Mouse (Mus musculus) left cerebral cortex, postnatal 36 days (tissue): ENCODE results near the gene Prrc2c. TPM values are rescaled to one million over a fixed set of nuclear protein-coding genes. Genes with fewer than 3 reads are reported as not detected.
"Not testable (repeated sequence)": the region's sequence is repeated elsewhere in the genome, so short reads cannot be mapped to it uniquely, and the experiment has no call there.

Experiments used
- DNase-seq, 2 experiments: peaks; one replicate each; pipeline ENCODE4 v3.0.0; 2021 to 2022; ENCODE audit warnings: low spot score in 2 of 2, mixed read lengths in 1 of 2
- intact Hi-C: fragments of 180-260 bp; cut with DNase I; formaldehyde crosslinking; loops from one replicate; pipeline ENCODE4 v1.15.1; 2025
- total RNA-seq, 2 experiments: library from RNA; stranded (reverse); gene quantifications; 2 replicates each; pipeline ENCODE4 v1.2.3; 2021

Prrc2c gene
- total RNA-seq, 2 experiments from 2014 or later: 174 to 236 TPM

- intact Hi-C loops: no loop called here
- DNase-seq: no peak
Observed at GRCm38 (mm10) chr1:162700389-162701066, 39.8 kb downstream of the Prrc2c start.

DNA sequence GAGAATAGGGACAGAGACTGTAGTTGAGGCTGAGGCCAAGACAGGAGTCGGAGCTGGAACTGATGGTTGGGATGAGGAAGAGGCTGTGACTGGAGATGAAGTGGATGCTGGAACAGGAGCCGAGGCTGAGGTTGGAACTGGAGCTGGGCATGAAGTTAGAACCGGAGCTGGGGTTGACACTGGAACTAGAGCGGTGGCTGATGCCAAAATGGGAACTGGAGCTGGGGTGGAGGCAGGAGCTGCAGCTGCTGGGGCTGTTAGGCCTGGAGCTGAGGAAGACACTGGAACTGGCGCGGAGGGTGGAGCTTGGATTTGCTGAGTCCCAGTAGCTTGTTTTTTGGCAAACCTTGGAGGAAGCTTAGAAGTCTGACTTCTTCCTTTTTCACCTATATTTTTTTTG, 42.5 kb downstream of the Prrc2c start:
- no peak for DNase-seq
- intact Hi-C loops: no loop called here

DNA sequence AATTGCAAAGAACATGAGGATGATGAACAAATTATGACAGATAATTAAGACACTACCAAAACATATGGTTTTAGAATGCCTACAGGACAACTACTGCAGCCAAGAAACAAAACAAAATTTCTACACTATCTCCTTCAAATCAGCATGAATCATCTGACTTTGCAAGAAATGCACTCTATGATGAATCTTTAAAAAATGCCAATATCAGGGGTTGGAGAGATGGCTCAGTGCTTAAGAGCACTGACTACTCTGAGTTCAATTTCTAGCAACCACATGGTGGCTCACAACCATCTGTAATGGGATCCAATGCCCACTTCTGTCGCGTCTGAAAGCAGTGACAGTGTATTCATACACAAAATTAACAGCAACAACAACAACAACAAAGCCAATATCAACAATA, 46.6 kb downstream of the Prrc2c start:
- no peak for DNase-seq
- intact Hi-C loops: no loop called here

DNA sequence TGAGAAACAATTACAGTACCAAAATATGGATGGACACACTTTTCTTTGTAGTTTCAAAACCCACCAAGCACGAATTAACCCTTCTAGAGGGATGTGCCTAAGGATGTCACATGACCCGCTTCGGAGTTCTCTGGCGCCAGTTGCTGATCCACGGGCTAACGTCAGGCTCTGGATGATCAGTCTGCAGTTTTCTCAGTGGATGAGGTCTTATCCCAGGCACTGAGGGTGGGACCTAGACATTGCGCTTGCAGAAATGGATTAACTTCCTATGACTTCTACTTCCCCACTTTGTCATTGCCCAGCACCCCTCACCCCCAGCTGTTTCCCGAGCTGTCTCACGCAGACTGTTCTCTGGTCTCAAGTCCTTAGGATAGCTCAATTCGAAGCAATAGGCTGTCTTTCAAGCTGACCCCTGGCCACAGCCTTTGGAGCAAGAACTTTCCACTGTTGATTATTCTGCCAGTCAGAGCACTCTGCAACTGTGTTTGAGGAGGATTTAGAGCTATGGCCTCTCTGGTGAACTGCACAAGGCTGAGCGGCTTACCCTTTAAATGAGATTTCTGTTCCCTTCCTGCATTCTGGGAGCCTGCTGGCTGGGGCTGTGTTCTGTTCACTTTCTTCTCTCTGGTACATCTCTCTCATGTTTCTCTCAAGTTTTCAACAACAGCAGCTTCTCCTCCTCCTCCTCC, 74.7 kb downstream of the Prrc2c start:
- DNase-seq: no peak
- intact Hi-C loops: loop anchor here (2.0 to 10.0 kb wide), 2 partner anchors 117 to 311 kb away; partner anchors contain the start of gene Mettl13

DNA sequence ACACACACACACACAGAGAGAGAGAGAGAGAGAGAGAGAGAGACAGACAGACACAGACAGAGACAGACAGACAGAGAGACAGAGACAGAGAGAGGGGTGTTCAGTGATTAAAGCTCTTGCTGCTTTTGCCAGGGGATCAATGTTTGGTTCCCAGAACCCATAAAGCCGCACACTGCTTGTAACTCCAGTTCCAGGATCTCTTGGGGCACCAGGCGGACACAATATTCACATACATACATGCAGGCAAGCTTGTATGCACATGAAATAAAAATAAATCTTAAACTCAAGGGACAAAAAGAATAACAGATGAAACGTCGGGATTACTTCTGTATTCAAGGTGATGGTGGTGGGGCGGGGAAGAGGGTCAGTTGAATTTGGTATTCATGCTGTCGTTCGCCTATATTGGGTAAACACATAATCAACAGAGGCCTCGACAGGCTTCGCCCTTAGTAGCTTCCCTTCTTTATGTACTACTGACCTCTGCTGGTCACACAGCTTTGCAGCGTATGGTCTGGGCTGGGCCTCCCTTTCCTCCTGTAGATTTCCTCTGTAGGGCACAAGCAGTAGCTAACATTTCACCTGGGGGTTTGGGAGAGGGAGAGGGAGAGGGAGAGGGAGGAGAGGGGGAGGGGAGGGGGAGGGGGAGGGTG, 75.4 kb downstream of the Prrc2c start:
- DNase-seq: peak; percentile 46 to 66
- intact Hi-C loops: loop anchor here (2.0 to 10.0 kb wide), 2 partner anchors 116 to 310 kb away; partner anchors contain the start of gene Mettl13

GRCm38 (mm10) chr1:162660276-162660860, 80.0 kb downstream of the Prrc2c start:
- no peak for DNase-seq
- intact Hi-C loops: loop anchor here (10.0 kb wide), 1 partner anchor 306 kb away; no protein-coding TSS in a partner anchor

- intact Hi-C loops: no loop called here
- no peak for DNase-seq
Observed at GRCm38 (mm10) chr1:162658119-162658518, 82.2 kb downstream of the Prrc2c start, which contains the start of gene Myocos. Myocos (minus strand) TSS chr1:162658219.

- DNase-seq: no peak
- intact Hi-C loops: no loop called here
Observed at GRCm38 (mm10) chr1:162648416-162648815, 91.9 kb downstream of the Prrc2c start.

DNA sequence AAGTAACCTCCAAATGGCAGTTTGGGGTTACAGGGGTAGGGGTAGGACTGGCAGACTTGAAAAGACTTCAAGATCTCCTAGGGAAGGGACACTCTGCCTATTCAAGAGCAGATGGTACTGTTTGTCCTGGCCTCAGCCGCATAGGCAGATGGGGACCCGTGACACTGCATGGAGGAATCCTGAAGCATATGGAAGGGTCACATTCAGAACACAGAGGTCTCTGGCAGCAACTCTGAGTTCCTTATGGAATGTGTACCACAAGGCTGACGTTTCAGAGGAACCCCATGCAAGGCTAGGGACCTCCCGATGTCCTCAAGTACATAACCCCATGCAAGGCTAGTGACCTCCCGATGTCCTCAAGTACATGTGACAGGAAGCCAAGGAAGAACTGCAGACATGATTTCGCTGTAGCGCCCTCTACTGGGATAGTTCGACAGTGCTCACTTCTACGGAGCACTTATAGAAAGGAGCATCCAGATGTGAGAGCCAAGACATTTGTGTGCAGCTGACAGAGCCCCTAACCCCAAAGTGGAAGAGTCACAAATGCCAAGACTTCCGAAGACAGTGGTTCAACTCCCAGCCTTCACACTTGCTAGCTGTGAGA, 94.2 kb downstream of the Prrc2c start:
- DNase-seq: no peak
- intact Hi-C loops: no loop called here

- DNase-seq: peak; percentile 44 to 47
- intact Hi-C loops: no loop called here
Observed at GRCm38 (mm10) chr1:162643752-162644151, 96.6 kb downstream of the Prrc2c start.

DNA sequence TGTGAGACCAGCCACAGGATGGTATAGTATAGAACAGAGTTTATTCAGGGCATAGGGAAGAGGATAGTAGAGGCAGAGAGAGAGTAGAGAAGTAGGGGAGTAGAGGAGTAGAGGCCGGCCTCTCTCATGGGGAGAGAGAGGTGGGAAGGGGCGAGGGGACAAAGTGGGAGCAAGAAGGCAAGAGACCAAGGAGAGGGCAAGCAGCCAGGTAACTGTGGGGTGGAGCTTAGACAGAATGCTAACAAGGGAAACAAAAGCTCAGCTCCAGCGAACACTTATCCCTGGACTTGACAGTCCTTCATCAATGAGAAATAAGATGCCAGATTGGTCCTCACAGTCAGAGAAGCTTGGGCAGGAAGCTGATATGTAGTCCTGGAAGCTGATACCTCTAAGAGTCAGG, 97.8 kb downstream of the Prrc2c start:
- intact Hi-C loops: no loop called here
- DNase-seq: no peak

- intact Hi-C loops: no loop called here
- no peak for DNase-seq
Observed at GRCm38 (mm10) chr1:162639861-162640260, 100.5 kb downstream of the Prrc2c start.

- no peak for DNase-seq
- intact Hi-C loops: no loop called here
Observed at GRCm38 (mm10) chr1:162639051-162639750, 101.2 kb downstream of the Prrc2c start, which contains the start of gene Myoc. Myoc (plus strand) TSS chr1:162639155.

- intact Hi-C loops: no loop called here
- DNase-seq: no peak
Observed at GRCm38 (mm10) chr1:162638535-162638934, 101.8 kb downstream of the Prrc2c start.

DNA sequence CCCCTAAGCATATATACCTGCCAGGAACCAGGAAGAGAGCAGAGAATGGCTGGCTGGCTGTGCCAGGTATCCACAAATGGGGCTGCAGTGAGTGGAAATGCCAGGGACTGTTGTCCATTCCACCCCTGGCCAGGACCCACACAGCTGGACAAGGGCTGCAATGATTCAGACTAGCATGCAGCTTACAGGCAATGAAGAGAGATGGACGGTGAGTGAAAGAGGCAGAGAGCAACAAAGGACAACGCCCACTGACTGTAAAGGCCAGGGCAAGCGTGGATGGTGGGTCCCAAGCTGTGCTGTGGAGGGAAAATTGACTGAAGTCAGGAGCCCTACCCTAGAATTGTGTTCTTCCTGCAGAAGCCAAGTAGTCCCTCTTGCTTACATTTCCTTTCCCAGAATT, 103.8 kb downstream of the Prrc2c start:
- no peak for DNase-seq
- intact Hi-C loops: no loop called here

DNA sequence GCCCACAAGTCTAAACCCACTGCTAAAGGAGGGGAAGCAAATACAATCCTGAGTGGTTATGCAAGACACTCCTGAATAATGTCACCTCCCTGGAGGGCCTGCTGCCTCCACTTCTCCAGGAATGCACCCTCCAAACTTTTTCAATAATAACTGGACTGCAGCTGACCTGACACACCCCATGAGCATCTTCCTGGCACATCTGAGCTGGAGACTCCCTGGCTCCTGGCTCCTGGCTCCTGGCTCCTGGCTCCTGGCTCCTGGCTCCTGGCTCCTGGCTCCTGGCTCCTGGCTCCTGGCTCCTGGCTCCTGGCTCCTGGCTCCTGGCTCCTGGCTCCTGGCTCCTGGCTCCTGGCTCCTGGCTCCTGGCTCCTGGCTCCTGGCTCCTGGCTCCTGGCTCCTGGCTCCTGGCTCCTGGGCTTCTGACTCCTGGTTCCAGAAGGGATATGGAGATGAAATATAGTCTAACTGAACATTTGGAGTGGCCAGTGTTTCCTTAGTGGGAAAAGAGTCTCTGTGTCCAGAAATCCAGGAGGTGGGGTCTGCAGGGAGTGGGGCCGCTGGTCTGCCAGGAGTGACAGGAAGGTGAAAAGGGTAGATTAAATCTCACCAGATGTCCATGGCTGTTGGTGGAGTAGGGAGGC, 104.9 kb downstream of the Prrc2c start:
- intact Hi-C loops, DNase-seq: not testable (repeated sequence)

- intact Hi-C loops, DNase-seq: not testable (repeated sequence)
Observed at GRCm38 (mm10) chr1:162628326-162628725, 112.0 kb downstream of the Prrc2c start.

GRCm38 (mm10) chr1:162627821-162628220, 112.5 kb downstream of the Prrc2c start:
- intact Hi-C loops, DNase-seq: not testable (repeated sequence)

DNA sequence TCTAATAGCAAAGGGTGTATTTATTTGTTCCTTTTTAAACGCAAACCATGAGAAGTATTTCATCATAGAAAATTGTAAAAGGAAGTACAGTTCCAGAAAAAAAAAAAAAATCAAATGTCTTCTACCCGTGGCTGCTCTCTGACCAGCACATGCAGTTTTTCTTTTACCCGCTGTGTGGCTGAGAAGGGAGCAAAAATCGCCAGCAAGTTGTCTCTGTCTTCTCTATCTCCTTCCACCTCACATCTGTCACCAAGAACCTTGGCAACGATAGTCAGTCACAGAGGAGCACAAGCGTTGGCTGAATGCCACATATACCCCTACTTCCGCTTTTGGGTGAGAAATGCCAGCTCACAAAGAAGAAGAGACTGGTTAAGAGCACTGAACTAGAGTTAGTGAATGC, 115.1 kb downstream of the Prrc2c start:
- intact Hi-C loops: no loop called here

More for the DNA sequence above, 115.1 kb downstream of the Prrc2c start:
- no peak for DNase-seq
